Mouse (Mus musculus) heart, postnatal 0 days (tissue): ENCODE measurements around the gene Thsd7b. TPM values are rescaled to one million over a fixed set of nuclear protein-coding genes. Genes with fewer than 3 reads are reported as not detected.
"Not testable (repeated sequence)": the region's sequence is repeated elsewhere in the genome, so short reads cannot be mapped to it uniquely, and the experiment has no call there.

Source experiments
- ATAC-seq: fragments of 200-750 bp; cut with Nextera tagmentation; 2 replicates; pipeline ENCODE4 v1.8.0; 2017; ENCODE audit warnings: low read depth, moderate number of reproducible peaks, moderate library complexity; ENCODE audit not compliant: insufficient read depth
- DNase-seq: peaks from one replicate; pipeline ENCODE4 v3.0.0-alpha.2; 2016; ENCODE audit warnings: low spot score
- H3K27ac ChIP-seq: fragments of 300-500 bp; sonication (generic); 2 replicates; pipeline ENCODE4 v1.5.1; 2014; ENCODE audit warnings: low read depth, mild to moderate bottlenecking
- H3K27me3 ChIP-seq: fragments of 300-500 bp; sonication (generic); 2 replicates; pipeline ENCODE4 v1.6.1; 2014; ENCODE audit warnings: low read length, mixed read lengths; ENCODE audit not compliant: control insufficient read depth, insufficient read depth
- H3K36me3 ChIP-seq: fragments of 300-500 bp; sonication (generic); replicated peaks from 2 replicates; pipeline ENCODE4 v1.6.1; 2014; ENCODE audit warnings: low read length, mixed read lengths; ENCODE audit not compliant: control insufficient read depth, insufficient read depth
- H3K4me1 ChIP-seq: fragments of 300-500 bp; sonication (generic); 2 replicates; pipeline ENCODE4 v1.6.1; 2014; ENCODE audit warnings: antibody characterized with exemption; ENCODE audit not compliant: control insufficient read depth, insufficient read depth
- H3K4me2 ChIP-seq: fragments of 300-500 bp; sonication (generic); 2 replicates; pipeline ENCODE4 v1.6.1; 2014; ENCODE audit warnings: low read depth, mild to moderate bottlenecking, low read length, moderate library complexity
- H3K4me3 ChIP-seq: fragments of 300-500 bp; sonication (generic); 2 replicates; pipeline ENCODE4 v1.5.1; 2014; ENCODE audit warnings: low read depth, low read length
- H3K9ac ChIP-seq: fragments of 300-500 bp; sonication (generic); replicated peaks from 2 replicates; pipeline ENCODE4 v1.6.1; 2014; ENCODE audit warnings: low read depth, low read length, mixed read lengths
- H3K9me3 ChIP-seq: fragments of 300-500 bp; sonication (generic); replicated peaks from 2 replicates; pipeline ENCODE4 v1.6.1; 2016; ENCODE audit warnings: low read length; ENCODE audit not compliant: control insufficient read depth
- CTCF ChIP-seq: IDR thresholded peaks from 2 replicates; pipeline ENCODE4 v1.5.1; 2016; ENCODE audit warnings: antibody characterized with exemption, control low read depth, low read depth
- EP300 ChIP-seq: IDR thresholded peaks from 2 replicates; pipeline ENCODE4 v1.6.1; 2016; ENCODE audit warnings: antibody characterized with exemption, low read depth
- WGBS: fragments of 180-500 bp; shearing (Covaris S2); extraction: QIAGEN DNeasy Blood & Tissue Kit; methylation state at CpG from one replicate; pipeline ENCODE4 v1.1.7; 2014; 5-methylcytosine and 5-hydroxymethylcytosine counted together
- polyA plus RNA-seq: library from polyadenylated mRNA; unstranded; fragments of >200 nt; fragmentation: Nextera tagmentation; extraction: Ambion mirVana; gene quantifications from 2 replicates; pipeline ENCODE4 v1.2.1, GENCODE M21; 2015
- total RNA-seq: library from RNA; depleted of rRNA; stranded (reverse); fragments of >200 nt; gene quantifications from 2 replicates; pipeline ENCODE4 v1.2.3, GENCODE M21; 2014; ENCODE audit warnings: low replicate concordance

The Thsd7b gene
- total and polyA plus RNA-seq, 2 experiments from 2014 or later: 0.57 to 1.2 TPM

GRCm38 (mm10) chr1:129956625-129957024 is 683.5 kb downstream of the Thsd7b start:
- Histone ChIP-seq H3K27ac (no peak overlapping the region), H3K9me3 (no peaks in the 10 kb centered on the region), H3K27me3 (no peaks in the 10 kb centered on the region), H3K9ac (no peak overlapping the region), H3K4me2 (no peak overlapping the region), H3K4me1 (no peaks in the 10 kb centered on the region), H3K36me3 (no peaks in the 10 kb centered on the region), H3K4me3 (no peak overlapping the region)
- no peak for DNase-seq
- TF ChIP-seq EP300 (no peak), CTCF (no peak)
- 47% methylated on average over 4 of the region's 4 CpGs for WGBS
- no peak for ATAC-seq

- not testable (repeated sequence) for H3K4me2 ChIP-seq, H3K4me3 ChIP-seq, H3K4me1 ChIP-seq, H3K9me3 ChIP-seq, DNase-seq, ATAC-seq, H3K27me3 ChIP-seq, H3K9ac ChIP-seq, H3K36me3 ChIP-seq, H3K27ac ChIP-seq
- WGBS: 48% methylated on average over 2 of the region's 2 CpGs
Measured at GRCm38 (mm10) chr1:129959352-129959751, 686.2 kb downstream of the Thsd7b start.

- H3K27ac ChIP-seq: no peak overlapping the region
- ATAC-seq (no peak), DNase-seq (no peak)
- no peak overlapping the region for H3K9ac ChIP-seq
- no peak overlapping the region for H3K4me2 ChIP-seq
- H3K27me3 ChIP-seq: no peaks in the 10 kb centered on the region
- H3K36me3 ChIP-seq: no peaks in the 10 kb centered on the region
- TF ChIP-seq CTCF: no peak
- no peak for TF ChIP-seq EP300
- no peak overlapping the region for H3K4me3 ChIP-seq
- no peaks in the 10 kb centered on the region for H3K9me3 ChIP-seq
- 82% methylated on average over 2 of the region's 2 CpGs for WGBS
- H3K4me1 ChIP-seq: no peaks in the 10 kb centered on the region
Measured at GRCm38 (mm10) chr1:129963166-129963565, 690.1 kb downstream of the Thsd7b start.

- ATAC-seq, H3K9ac ChIP-seq, H3K4me3 ChIP-seq, H3K27me3 ChIP-seq, H3K27ac ChIP-seq, H3K4me1 ChIP-seq, H3K4me2 ChIP-seq, DNase-seq, H3K9me3 ChIP-seq, H3K36me3 ChIP-seq: not testable (repeated sequence)
Measured at GRCm38 (mm10) chr1:129989247-129989646, 716.1 kb downstream of the Thsd7b start.

- H3K4me2 ChIP-seq: no peak overlapping the region
- H3K27me3 ChIP-seq: no peaks in the 10 kb centered on the region
- no peaks in the 10 kb centered on the region for H3K36me3 ChIP-seq
- H3K9me3 ChIP-seq: no peaks in the 10 kb centered on the region
- WGBS: 45% methylated on average over 2 of the region's 2 CpGs
- ATAC-seq (no peak), DNase-seq (no peak)
- TF ChIP-seq EP300 (no peak), CTCF (no peak)
- no peaks in the 10 kb centered on the region for H3K4me1 ChIP-seq
- no peak overlapping the region for H3K27ac ChIP-seq
- no peak overlapping the region for H3K4me3 ChIP-seq
- no peak overlapping the region for H3K9ac ChIP-seq
Measured at GRCm38 (mm10) chr1:129990821-129991220, 717.7 kb downstream of the Thsd7b start.

- H3K36me3 ChIP-seq: no peaks in the 10 kb centered on the region
- no peaks in the 10 kb centered on the region for H3K9me3 ChIP-seq
- H3K4me2 ChIP-seq: no peak overlapping the region
- ATAC-seq (no peak), DNase-seq (no peak)
- H3K4me1 ChIP-seq: no peaks in the 10 kb centered on the region
- H3K27me3 ChIP-seq: no peaks in the 10 kb centered on the region
- no peak overlapping the region for H3K27ac ChIP-seq
- no peak for TF ChIP-seq EP300
- H3K4me3 ChIP-seq: no peak overlapping the region
- H3K9ac ChIP-seq: no peak overlapping the region
Measured at GRCm38 (mm10) chr1:130055012-130055411, 781.9 kb downstream of the Thsd7b start.
